Comparison of ENCODE assay signal across 17 mouse cellular contexts in genomic region chr2:173138323-173139239, GRCm38 (mm10). TPM values are rescaled to one million over a fixed set of nuclear protein-coding genes. Genes with fewer than 3 reads are reported as not detected.
DNase-seq lines count a peak whose midpoint lies in the region; ATAC-seq lines count a peak whose summit lies in the region.
"Had no signal": no experiment of that assay in that cellular context is flagged by ENCODE, and none has a peak within 500 bp of the region (broad histone marks: within the 10 kb centered on the region; RNA-seq: fewer than 3 reads in every experiment).

No protein-coding gene starts in this region.

- no peak overlapping the region for H3K9ac ChIP-seq in forebrain, embryonic 15.5 days (replicated peaks)
- H3K9ac ChIP-seq: embryonic facial prominence, embryonic 12.5 days; forebrain, embryonic 12.5 days had no signal

- ATAC-seq in forebrain, embryonic 15.5 days (replicated peaks): no peak

- H3K36me3 ChIP-seq in forebrain, embryonic 10.5 days (replicated peaks): no peaks in the 10 kb centered on the region
- no peaks in the 10 kb centered on the region for H3K36me3 ChIP-seq in forebrain, embryonic 15.5 days
- H3K36me3 ChIP-seq: embryonic facial prominence, embryonic 12.5 days; forebrain, embryonic 12.5 days had no signal

- WGBS in forebrain, embryonic 10.5 days: 64% methylated on average over 15 of the region's 15 CpGs
- 39% methylated on average over 15 of the region's 15 CpGs for WGBS in forebrain, embryonic 15.5 days

- no peak overlapping the region for H3K4me3 ChIP-seq in forebrain, embryonic 10.5 days
- H3K4me3 ChIP-seq in forebrain, embryonic 15.5 days: no peak overlapping the region
- H3K4me3 ChIP-seq: embryonic facial prominence, embryonic 12.5 days; forebrain, embryonic 12.5 days had no signal

- H3K27ac ChIP-seq in forebrain, embryonic 10.5 days: 0 out of 2 replicates have a peak overlapping the region, but pooled peaks have one; percentile 11
- H3K27ac ChIP-seq in forebrain, embryonic 15.5 days (replicated peaks): no peak overlapping the region
- H3K27ac ChIP-seq: embryonic facial prominence, embryonic 12.5 days; forebrain, embryonic 12.5 days had no signal

- peaks cover 25% of the 10 kb centered on the region for H3K4me1 ChIP-seq in forebrain, embryonic 10.5 days
- H3K4me1 ChIP-seq in forebrain, embryonic 15.5 days: peaks cover 8% of the 10 kb centered on the region; the same call in 1 of the 2 replicates

- H3K4me2 ChIP-seq in forebrain, embryonic 15.5 days (replicated peaks): no peak overlapping the region
- H3K4me2 ChIP-seq: embryonic facial prominence, embryonic 12.5 days; forebrain, embryonic 12.5 days had no signal

- H3K9me3 ChIP-seq in forebrain, embryonic 10.5 days: no peaks in the 10 kb centered on the region
- H3K9me3 ChIP-seq in forebrain, embryonic 15.5 days: no peaks in the 10 kb centered on the region
- H3K9me3 ChIP-seq: embryonic facial prominence, embryonic 12.5 days; forebrain, embryonic 12.5 days had no signal

- no peaks in the 10 kb centered on the region for H3K27me3 ChIP-seq in forebrain, embryonic 10.5 days (ENCODE audit: poor library complexity, severe bottlenecking)
- no peaks in the 10 kb centered on the region for H3K27me3 ChIP-seq in forebrain, embryonic 15.5 days
- H3K27me3 ChIP-seq: embryonic facial prominence, embryonic 12.5 days had no signal

- DNase-seq in forebrain, embryonic 10.5 days (ENCODE audit: extremely low spot score, low spot score): no peak
- peak; percentile 14 for DNase-seq in layer of hippocampus, adult 11-12 months (ENCODE audit: low spot score)
- DNase-seq in layer of hippocampus, postnatal 25 days (ENCODE audit: extremely low spot score in 1 of 2, low spot score in 1 of 2): no peak
- DNase-seq in right cerebral cortex, adult 18-20 months: peak; percentile 44
- no peak for DNase-seq in right cerebral cortex, postnatal 4 days
- peak; percentile 24 for DNase-seq in telencephalon, adult 2 months (ENCODE audit: low read depth, low spot score)
- no peak for DNase-seq in thymus, postnatal 14 days
- DNase-seq: B cell, adult 2 months; cerebellum, adult 9-11 months; lung, adult 2 months; thymus, postnatal 36 days had no signal

RNA-seq across cellular contexts. Expression of gene Pck1, which starts 14.3 kb away (rescaled TPM):
- polyA plus RNA-seq in forebrain, embryonic 10.5 days (2016; fragmentation: Nextera tagmentation; extraction: Ambion mirVana): not detected in 2 replicates
- not detected in 2 replicates for polyA plus RNA-seq in forebrain, embryonic 15.5 days (2015; fragmentation: Nextera tagmentation; extraction: Ambion mirVana)
- not detected for total RNA-seq in layer of hippocampus, postnatal 25 days (2021)
- total RNA-seq: megakaryocyte progenitor cell, adult 5-6 weeks had no signal
- polyA plus RNA-seq: embryonic facial prominence, embryonic 12.5 days; forebrain, embryonic 12.5 days; heart, embryonic 14.5 days had no signal

RNA-seq across cellular contexts. Expression of gene Ctcfl, which starts 19.3 kb away (rescaled TPM):
- 0.04 and 0.07 TPM in 2 replicates for polyA plus RNA-seq in forebrain, embryonic 10.5 days (2016; fragmentation: Nextera tagmentation; extraction: Ambion mirVana)
- polyA plus RNA-seq in forebrain, embryonic 15.5 days (2015; fragmentation: Nextera tagmentation; extraction: Ambion mirVana): 0.06 TPM in 1 of 2 replicates, not detected in the other
- total RNA-seq in layer of hippocampus, postnatal 25 days (2021): not detected
- total RNA-seq: megakaryocyte progenitor cell, adult 5-6 weeks had no signal
- polyA plus RNA-seq: large intestine, adult 2 months; lung, adult 2 months had no signal

Comparison
In these comparisons a context has a peak if more than half of its experiments do, and no peak if none do; other contexts are left out.
1. DNase-seq: peak in layer of hippocampus, adult 11-12 months (single experiment), right cerebral cortex, adult 18-20 months (single experiment) and telencephalon, adult 2 months (single experiment); none in forebrain, embryonic 10.5 days (single experiment), layer of hippocampus, postnatal 25 days (0 of 2), right cerebral cortex, postnatal 4 days (single experiment) and thymus, postnatal 14 days (single experiment).